Mouse (Mus musculus) mouse trophoblast stem cell (cell line): ENCODE measurements at regions not wholly inside any gene's neighbourhood (a gene's known extent, or its start where the extent isn't known, plus 50 kb on each side); places are given as distances from the start of the nearest gene placed in this dataset.

Experiments used
- in situ Hi-C, 2 experiments: fragments of 300-500 bp; cut with MseI, MboI; formaldehyde crosslinking; loops; 2 replicates in 1 of 2; 3 replicates in 1 of 2; pipeline ENCODE4 v1.15.1; 2025

- in situ Hi-C loops, result no loop called here
Observed at GRCm38 (mm10) chr3:151351481-151352090, 86.1 kb upstream of the Adgrl4 start.

GRCm38 (mm10) chr3:151366302-151366701, 71.4 kb upstream of the Adgrl4 start:
- in situ Hi-C loops, result no loop called here

- in situ Hi-C loops, result no loop called here
Observed at GRCm38 (mm10) chr3:151366707-151367306, 70.9 kb upstream of the Adgrl4 start.

- in situ Hi-C loops, result no loop called here
Observed at GRCm38 (mm10) chr3:151383326-151384019, 54.2 kb upstream of the Adgrl4 start.

GRCm38 (mm10) chr3:151384850-151385249, 52.8 kb upstream of the Adgrl4 start:
- in situ Hi-C loops, result no loop called here

- in situ Hi-C loops, result no loop called here
Observed at GRCm38 (mm10) chr3:151386103-151386502, 51.6 kb upstream of the Adgrl4 start.
